Comparison of ENCODE assay signal across 8 mouse cellular contexts in the genomic region with DNA sequence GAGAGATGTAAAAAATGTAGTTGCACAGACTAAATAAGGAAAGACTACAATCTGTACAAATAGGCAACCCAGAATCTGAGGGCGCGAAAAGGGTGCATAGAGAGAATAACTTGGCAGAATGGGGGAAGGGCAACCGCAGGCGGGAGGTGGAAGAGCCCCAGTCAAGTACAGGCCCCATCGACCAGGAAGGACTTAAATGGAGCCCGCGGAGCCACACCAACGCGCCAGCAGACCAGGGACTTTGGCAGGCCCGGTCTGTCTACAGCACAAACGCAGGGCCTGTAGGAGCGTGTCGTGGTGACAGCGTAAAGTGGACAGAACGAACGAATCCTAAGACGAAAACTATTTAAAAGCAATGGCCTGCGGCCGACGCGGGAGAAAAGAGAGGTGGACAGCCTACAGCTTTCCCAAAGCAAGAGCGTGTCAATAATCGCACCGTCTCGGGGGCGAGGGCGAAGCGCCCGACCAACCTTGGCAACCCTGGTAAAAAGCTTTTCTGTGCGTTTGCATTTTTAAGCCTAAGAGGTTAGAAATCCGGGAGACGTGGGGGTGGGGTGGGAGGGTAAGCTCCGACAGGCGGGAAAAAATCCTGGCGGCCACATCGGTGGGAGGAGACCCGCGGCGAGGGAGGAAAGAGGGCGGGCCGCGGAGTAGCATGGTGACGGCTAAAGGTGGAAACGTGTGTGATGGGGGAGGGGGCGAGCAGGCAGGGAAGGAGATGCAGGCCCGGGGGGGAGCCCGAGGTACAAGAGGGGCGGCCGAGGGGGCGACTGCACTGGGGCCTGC. TPM values are rescaled to one million over a fixed set of nuclear protein-coding genes. Genes with fewer than 3 reads are reported as not detected.
DNase-seq lines count a peak whose midpoint lies in the region; ATAC-seq lines count a peak whose summit lies in the region.

No protein-coding gene starts in this region.

- peak; percentile 19 to 48; a peak in 3 of 4 replicates for ATAC-seq in hematopoietic stem cell, adult 5-6 weeks (replicated peaks in 1 of 2; ENCODE audit: insufficient read depth in 1 of 2, low FRiP score in 2 of 2, low TSS enrichment in 1 of 2, low read depth in 1 of 2, poor library complexity in 2 of 2, severe bottlenecking in 2 of 2)

- peak; percentile 49 for DNase-seq in MEL-GATA-1-ER (ENCODE audit: extremely low read depth, low read depth)
- peak; percentile 63 for DNase-seq in cerebellum, adult 8-10 months
- DNase-seq in forelimb bud, embryonic 11.5 days (ENCODE audit: low read depth, low spot score), result peak; percentile 78
- DNase-seq in layer of hippocampus, postnatal 14 days (ENCODE audit: low spot score in 2 of 2), result peak; percentile 63 to 80
- DNase-seq in lung, postnatal 10 days, result peak; percentile 91
- DNase-seq in retina, embryonic 14.5 days (ENCODE audit: low spot score), result peak; percentile 78
- DNase-seq in thymus, postnatal 4 days, result peak; percentile 84

RNA-seq across cellular contexts. Expression of a gene that starts 1.0 kb away (rescaled TPM):
- total RNA-seq in hematopoietic stem cell, adult 5-6 weeks (2017), result 109 and 121 TPM in 2 replicates
- total RNA-seq in layer of hippocampus, postnatal 14 days (2021), result 100 to 1,000 TPM; 215 to 229 TPM

RNA-seq across cellular contexts. Expression of a gene that starts 1.2 kb away (rescaled TPM):
- total RNA-seq in hematopoietic stem cell, adult 5-6 weeks (2017), result 2.6 TPM in 1 of 2 replicates, not detected in the other
- 1 to 10 TPM; 1.6 to 4.2 TPM for total RNA-seq in layer of hippocampus, postnatal 14 days (2021)

Comparison
In these comparisons a context has a peak if more than half of its experiments do, and no peak if none do; other contexts are left out.
1. Peak in every context shown above with its lines: DNase-seq and ATAC-seq.